Mouse (Mus musculus) liver, embryonic 11.5 days (tissue): ENCODE results near the gene Mroh2a. TPM values are rescaled to one million over a fixed set of nuclear protein-coding genes. Genes with fewer than 3 reads are reported as not detected.

Source experiments
- ATAC-seq: fragments of 200-750 bp; cut with Nextera tagmentation; replicated peaks from 2 replicates; pipeline ENCODE4 v1.8.0; 2017; ENCODE audit warnings: moderate number of reproducible peaks, mild to moderate bottlenecking, moderate TSS enrichment, moderate library complexity; ENCODE audit not compliant: low FRiP score
- DNase-seq: peaks from one replicate; pipeline ENCODE4 v3.0.0-alpha.2; 2017; ENCODE audit warnings: low spot score
- H3K27ac ChIP-seq: fragments of 300-500 bp; sonication (generic); 2 replicates; pipeline ENCODE4 v1.5.1; 2014; ENCODE audit warnings: mild to moderate bottlenecking, low read depth, low read length, control low read depth
- H3K27me3 ChIP-seq: fragments of 300-500 bp; sonication (generic); replicated peaks from 2 replicates; pipeline ENCODE4 v1.6.1; 2014; ENCODE audit warnings: low read length, mixed read lengths; ENCODE audit not compliant: control insufficient read depth, insufficient read depth
- H3K36me3 ChIP-seq: fragments of 300-500 bp; sonication (generic); 2 replicates; pipeline ENCODE4 v1.6.1; 2014; ENCODE audit warnings: mild to moderate bottlenecking, low read length, moderate library complexity, mixed read lengths; ENCODE audit not compliant: control insufficient read depth, insufficient read depth
- H3K4me1 ChIP-seq: fragments of 300-500 bp; sonication (generic); replicated peaks from 2 replicates; pipeline ENCODE4 v1.6.1; 2014; ENCODE audit warnings: low read length, mixed read lengths; ENCODE audit not compliant: control insufficient read depth, insufficient read depth
- H3K4me2 ChIP-seq: fragments of 300-500 bp; sonication (generic); 2 replicates; pipeline ENCODE4 v1.6.1; 2014; ENCODE audit warnings: mild to moderate bottlenecking, control low read depth, moderate library complexity
- H3K4me3 ChIP-seq: fragments of 300-500 bp; sonication (generic); 2 replicates; pipeline ENCODE4 v1.5.1; 2014; ENCODE audit warnings: low read depth, low read length, control low read depth
- H3K9ac ChIP-seq: fragments of 300-500 bp; sonication (generic); 2 replicates; pipeline ENCODE4 v1.6.1; 2014; ENCODE audit warnings: low read depth, low read length, control low read depth
- H3K9me3 ChIP-seq: fragments of 300-500 bp; sonication (generic); 2 replicates; pipeline ENCODE4 v1.6.1; 2016; ENCODE audit warnings: low read length, inconsistent platforms, mixed read lengths; ENCODE audit not compliant: control insufficient read depth
- WGBS: fragments of 180-500 bp; shearing (Covaris S2); extraction: QIAGEN DNeasy Blood & Tissue Kit; methylation state at CpG from one replicate; pipeline ENCODE4 v1.1.7; 2014; 5-methylcytosine and 5-hydroxymethylcytosine counted together
- polyA plus RNA-seq: library from polyadenylated mRNA; unstranded; fragments of >200 nt; fragmentation: Nextera tagmentation; extraction: Ambion mirVana; gene quantifications from 2 replicates; pipeline ENCODE4 v1.2.1, GENCODE M21; 2014

Mroh2a gene
- polyA plus RNA-seq, 1 experiment from 2014 or later: 1.5 TPM

DNA sequence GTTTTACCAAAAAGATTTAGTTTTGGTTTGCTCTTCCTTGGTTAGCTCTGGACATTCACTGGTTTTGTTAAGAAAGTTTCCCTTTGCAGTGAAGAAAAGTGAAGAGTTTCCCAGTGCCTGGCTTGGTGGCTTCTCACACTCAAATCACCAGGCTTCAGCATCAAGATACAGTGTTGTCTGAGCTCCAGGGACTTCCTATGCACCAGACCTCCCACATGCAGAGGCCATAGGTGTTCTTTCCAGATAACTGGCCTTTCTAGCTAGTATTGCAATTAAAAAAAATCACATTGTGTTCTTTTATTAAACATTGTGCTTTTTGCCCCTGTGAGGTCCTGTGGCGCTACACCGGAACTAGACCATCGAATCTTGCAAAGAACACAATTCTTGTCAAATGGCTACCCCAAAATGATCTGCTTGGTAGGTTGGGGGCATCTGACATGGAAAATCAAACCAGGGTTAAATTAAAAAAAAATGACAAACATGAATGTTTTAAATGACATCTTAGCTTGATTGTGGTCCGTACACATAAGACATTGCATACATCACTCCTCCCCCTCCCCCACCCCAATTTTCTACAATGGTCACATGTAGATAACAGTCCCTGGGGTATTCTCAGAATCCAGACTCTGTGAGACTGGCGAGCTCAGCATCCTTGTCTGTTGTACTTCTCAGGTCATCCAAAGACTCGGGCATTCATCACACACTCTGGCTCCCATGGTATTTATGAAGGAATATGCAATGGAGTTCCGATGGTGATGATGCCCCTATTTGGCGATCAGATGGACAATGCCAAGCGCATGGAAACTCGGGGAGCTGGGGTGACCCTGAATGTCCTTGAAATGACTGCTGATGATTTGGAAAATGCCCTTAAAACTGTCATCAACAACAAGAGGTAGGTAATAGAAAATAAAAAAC, 11.1 kb upstream of the Mroh2a start:
- peak; percentile 36 for DNase-seq

GRCm38 (mm10) chr1:88216551-88216950, 10.2 kb upstream of the Mroh2a start:
- Histone ChIP-seq H3K4me2 (no peak overlapping the region), H3K27ac (no peak overlapping the region), H3K9ac (no peak overlapping the region), H3K4me1 (no peaks in the 10 kb centered on the region), H3K4me3 (no peak overlapping the region), H3K36me3 (no peaks in the 10 kb centered on the region), H3K27me3 (no peaks in the 10 kb centered on the region), H3K9me3 (peaks cover 56% of the 10 kb centered on the region)
- DNase-seq: peak; percentile 30
- no peak for ATAC-seq
- 50% methylated on average over 2 of the region's 2 CpGs for WGBS

More for the DNA sequence above, 11.1 kb upstream of the Mroh2a start:
- no peak overlapping the region for H3K9ac ChIP-seq
- 66% methylated on average over 10 of the region's 10 CpGs for WGBS
- peaks cover 59% of the 10 kb centered on the region for H3K9me3 ChIP-seq
- H3K36me3 ChIP-seq: no peaks in the 10 kb centered on the region
- H3K27me3 ChIP-seq: no peaks in the 10 kb centered on the region
- no peak overlapping the region for H3K27ac ChIP-seq
- H3K4me3 ChIP-seq: no peak overlapping the region
- no peaks in the 10 kb centered on the region for H3K4me1 ChIP-seq
- no peak for ATAC-seq
- H3K4me2 ChIP-seq: no peak overlapping the region

DNA sequence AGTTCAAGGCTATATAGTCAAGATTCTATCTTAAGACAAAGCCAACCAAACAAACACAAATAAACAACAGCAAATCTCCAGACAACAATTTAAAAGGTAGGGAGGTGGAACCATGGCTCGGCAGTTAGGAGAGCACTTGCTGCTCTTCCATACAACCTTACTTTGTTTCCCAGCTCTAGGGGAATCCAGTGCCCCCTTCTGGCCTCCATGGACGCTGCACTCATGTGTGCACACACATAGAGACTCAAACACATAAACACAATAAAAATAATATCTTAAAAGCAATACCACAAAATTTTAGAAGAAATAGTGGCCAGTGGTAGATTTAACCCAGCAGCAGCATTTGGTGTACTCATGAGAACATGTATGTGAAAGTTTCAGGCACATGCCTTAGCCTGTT, 9.6 kb upstream of the Mroh2a start:
- Histone ChIP-seq H3K4me1 (no peaks in the 10 kb centered on the region), H3K36me3 (no peaks in the 10 kb centered on the region), H3K27ac (no peak overlapping the region), H3K27me3 (no peaks in the 10 kb centered on the region), H3K4me2 (no peak overlapping the region), H3K4me3 (no peak overlapping the region), H3K9ac (no peak overlapping the region), H3K9me3 (peaks cover 51% of the 10 kb centered on the region)
- peak; percentile 33 for DNase-seq
- ATAC-seq: no peak
- WGBS: 60% methylated on average over 2 of the region's 2 CpGs

GRCm38 (mm10) chr1:88217576-88217975, 9.2 kb upstream of the Mroh2a start:
- no peak overlapping the region for H3K27ac ChIP-seq
- no peak overlapping the region for H3K9ac ChIP-seq
- 40% methylated on average over 3 of the region's 3 CpGs for WGBS
- H3K36me3 ChIP-seq: no peaks in the 10 kb centered on the region
- ATAC-seq (no peak), DNase-seq (peak; percentile 30)
- no peaks in the 10 kb centered on the region for H3K27me3 ChIP-seq
- H3K4me2 ChIP-seq: no peak overlapping the region
- H3K4me1 ChIP-seq: no peaks in the 10 kb centered on the region
- H3K4me3 ChIP-seq: no peak overlapping the region
- peaks cover 48% of the 10 kb centered on the region for H3K9me3 ChIP-seq

DNA sequence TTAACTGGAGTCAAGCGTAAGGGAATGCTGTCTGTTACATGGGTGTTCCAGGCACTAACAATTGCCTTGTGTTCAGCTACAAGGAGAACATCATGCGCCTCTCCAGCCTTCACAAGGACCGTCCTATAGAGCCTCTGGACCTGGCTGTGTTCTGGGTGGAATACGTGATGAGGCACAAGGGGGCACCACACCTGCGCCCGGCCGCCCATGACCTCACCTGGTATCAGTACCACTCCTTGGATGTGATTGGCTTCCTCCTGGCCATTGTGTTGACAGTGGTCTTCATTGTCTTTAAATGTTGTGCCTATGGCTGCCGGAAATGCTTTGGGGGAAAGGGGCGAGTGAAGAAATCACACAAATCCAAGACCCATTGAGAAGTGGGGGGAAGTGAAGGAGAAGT, 8.7 kb upstream of the Mroh2a start:
- Histone ChIP-seq H3K9me3 (peaks cover 44% of the 10 kb centered on the region), H3K36me3 (no peaks in the 10 kb centered on the region), H3K27ac (no peak overlapping the region), H3K9ac (no peak overlapping the region), H3K4me3 (no peak overlapping the region), H3K27me3 (no peaks in the 10 kb centered on the region), H3K4me1 (no peaks in the 10 kb centered on the region), H3K4me2 (no peak overlapping the region)
- peak; percentile 46 for DNase-seq
- ATAC-seq: no peak
- 72% methylated on average over 9 of the region's 9 CpGs for WGBS

- no peak for ATAC-seq
- H3K4me1 ChIP-seq: no peaks in the 10 kb centered on the region
- 49% methylated on average over 4 of the region's 4 CpGs for WGBS
- no peak overlapping the region for H3K9ac ChIP-seq
- H3K36me3 ChIP-seq: no peaks in the 10 kb centered on the region
- H3K27ac ChIP-seq: no peak overlapping the region
- no peaks in the 10 kb centered on the region for H3K27me3 ChIP-seq
- no peak overlapping the region for H3K4me2 ChIP-seq
- H3K4me3 ChIP-seq: no peak overlapping the region
- DNase-seq: peak; percentile 37
- H3K9me3 ChIP-seq: peaks cover 38% of the 10 kb centered on the region
Observed at GRCm38 (mm10) chr1:88218591-88218990, 8.2 kb upstream of the Mroh2a start.

- no peak overlapping the region for H3K9ac ChIP-seq
- H3K36me3 ChIP-seq: no peaks in the 10 kb centered on the region
- no peaks in the 10 kb centered on the region for H3K27me3 ChIP-seq
- H3K4me2 ChIP-seq: no peak overlapping the region
- 20% methylated on average over 1 of the region's 1 CpGs for WGBS
- H3K4me3 ChIP-seq: no peak overlapping the region
- peaks cover 34% of the 10 kb centered on the region for H3K9me3 ChIP-seq
- H3K27ac ChIP-seq: no peak overlapping the region
- no peaks in the 10 kb centered on the region for H3K4me1 ChIP-seq
- ATAC-seq (no peak), DNase-seq (peak; percentile 30)
Observed at GRCm38 (mm10) chr1:88219054-88219453, 7.7 kb upstream of the Mroh2a start.

GRCm38 (mm10) chr1:88220336-88220735, 6.5 kb upstream of the Mroh2a start:
- DNase-seq: peak; percentile 40
- ATAC-seq: no peak
- no peaks in the 10 kb centered on the region for H3K27me3 ChIP-seq
- no peak overlapping the region for H3K27ac ChIP-seq
- H3K9ac ChIP-seq: no peak overlapping the region
- H3K36me3 ChIP-seq: no peaks in the 10 kb centered on the region
- H3K4me2 ChIP-seq: no peak overlapping the region
- H3K4me3 ChIP-seq: no peak overlapping the region
- H3K9me3 ChIP-seq: peaks cover 25% of the 10 kb centered on the region
- H3K4me1 ChIP-seq: no peaks in the 10 kb centered on the region

DNA sequence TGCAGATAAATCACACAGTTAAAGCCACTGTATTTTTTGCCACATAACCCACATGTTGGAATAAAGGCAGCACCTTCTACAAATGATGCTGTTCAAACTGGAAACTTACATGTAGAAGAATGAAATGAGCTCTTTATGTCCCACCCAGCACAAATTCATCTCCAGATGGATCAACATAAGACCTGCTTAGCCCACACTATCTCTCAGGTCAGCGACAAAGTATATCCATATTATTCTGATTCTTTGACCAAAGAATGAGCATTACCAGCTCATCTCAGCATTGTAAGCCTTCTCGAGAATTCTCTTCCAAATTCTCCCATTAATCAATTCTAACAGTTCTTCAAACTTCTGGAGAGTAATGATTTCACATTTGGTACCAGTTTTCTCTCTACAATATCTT, 4.6 kb upstream of the Mroh2a start:
- no peak overlapping the region for H3K27ac ChIP-seq
- no peaks in the 10 kb centered on the region for H3K4me1 ChIP-seq
- H3K36me3 ChIP-seq: no peaks in the 10 kb centered on the region
- no peak overlapping the region for H3K4me2 ChIP-seq
- ATAC-seq (no peak), DNase-seq (no peak)
- H3K27me3 ChIP-seq: no peaks in the 10 kb centered on the region
- peaks cover 27% of the 10 kb centered on the region for H3K9me3 ChIP-seq
- H3K9ac ChIP-seq: no peak overlapping the region
- WGBS: 41% methylated on average over 2 of the region's 2 CpGs
- no peak overlapping the region for H3K4me3 ChIP-seq
